Mouse (Mus musculus) gastrocnemius, adult 2 months (tissue): ENCODE data around the gene 4931422A03Rik. TPM values are rescaled to one million over a fixed set of nuclear protein-coding genes. Genes with fewer than 3 reads are reported as not detected.
A peak's percentile ranks its signal among the peaks of the same experiment; 100 is the strongest.
"Not testable (repeated sequence)": the region's sequence is repeated elsewhere in the genome, so short reads cannot be mapped to it uniquely, and the experiment has no call there.

Experiments
- DNase-seq: peaks from one replicate; pipeline ENCODE4 v3.0.0; 2022
- H3K27ac ChIP-seq: fragments of 200-600 bp; 2 replicates; pipeline ENCODE4 v1.8.1; 2022; ENCODE audit warnings: mild to moderate bottlenecking
- H3K4me3 ChIP-seq: fragments of 200-600 bp; 2 replicates; pipeline ENCODE4 v1.8.1; 2022; ENCODE audit warnings: mild to moderate bottlenecking, moderate library complexity
- CTCF ChIP-seq: fragments of 200-600 bp; IDR thresholded peaks from 2 replicates; pipeline ENCODE4 v1.8.1; 2022; ENCODE audit warnings: antibody characterized with exemption, mild to moderate bottlenecking, moderate library complexity
- intact Hi-C: fragments of 180-260 bp; cut with DNase I; formaldehyde crosslinking; loops from one replicate; pipeline ENCODE4 v1.15.1; 2025
- long read RNA-seq, 2 experiments: library from polyadenylated mRNA; stranded (forward); transcript quantifications; one replicate each; pipeline ENCODE4 v2.0.0; 2021
- total RNA-seq, 2 experiments: library from RNA; stranded (reverse); gene quantifications; 2 replicates each; pipeline ENCODE4 v1.2.3; 2021

Gene 4931422A03Rik
- not detected for total RNA-seq
- long read RNA-seq, experiment 1, partial matches to known transcripts = 0 of 1 reads
- long read RNA-seq, experiment 1, other reads (novel, unspliced or antisense) = 1 of 1 reads
- long read RNA-seq, experiment 2, partial matches to known transcripts = 0 of 1 reads
- long read RNA-seq, experiment 2, other reads (novel, unspliced or antisense) = 1 of 1 reads

GRCm38 (mm10) chr2:104028139-104028723, at the start of gene 4931422A03Rik:
Gene 4931422A03Rik (minus strand): TSS chr2:104028361.
- TF ChIP-seq CTCF = no peak
- peak; percentile 65 for DNase-seq
- intact Hi-C loops = loop anchor here (10.0 kb wide), 1 partner anchor 1623 kb away; the partner anchor contains the start of gene Trim44
- Histone ChIP-seq H3K4me3 (peak within 1 kb of the TSS; percentile 90), H3K27ac (peak within 1 kb of the TSS; percentile 95)

- peak; percentile 64 for DNase-seq
- TF ChIP-seq CTCF = no peak
- intact Hi-C loops = no loop called here
- Histone ChIP-seq H3K27ac (peak within 1 kb of the TSS; percentile 66), H3K4me3 (peak within 1 kb of the TSS; percentile 67)
Observed at GRCm38 (mm10) chr2:104069704-104070185, 41.6 kb upstream of the 4931422A03Rik start, which contains the start of gene Cd59b. Gene Cd59b (plus strand): TSS chr2:104069849.

- not testable (repeated sequence) for H3K4me3 ChIP-seq, DNase-seq, H3K27ac ChIP-seq
- intact Hi-C loops = loop anchor here (1.0 kb wide), 1 partner anchor 27 kb away; the partner anchor contains the start of gene Cd59a
Observed at GRCm38 (mm10) chr2:104068450-104068849, 40.3 kb upstream of the 4931422A03Rik start, which contains the start of gene Gm10799. Gene Gm10799 (minus strand): TSS chr2:104068550.

- H3K27ac ChIP-seq, intact Hi-C loops, DNase-seq, H3K4me3 ChIP-seq: not testable (repeated sequence)
Observed at GRCm38 (mm10) chr2:104065526-104065925, 37.4 kb upstream of the 4931422A03Rik start, which contains the start of gene Gm10912. Gene Gm10912 (plus strand): TSS chr2:104065826.

GRCm38 (mm10) chr2:104064152-104064551, 36.0 kb upstream of the 4931422A03Rik start:
- H3K4me3 ChIP-seq = no peak overlapping the region
- intact Hi-C loops = no loop called here
- TF ChIP-seq CTCF = no peak
- H3K27ac ChIP-seq = no peak overlapping the region
- no peak for DNase-seq

- intact Hi-C loops = no loop called here
Observed at GRCm38 (mm10) chr2:104062665-104063064, 34.5 kb upstream of the 4931422A03Rik start.

GRCm38 (mm10) chr2:104060996-104061395, 32.8 kb upstream of the 4931422A03Rik start:
- Histone ChIP-seq H3K4me3 (no peak overlapping the region), H3K27ac (no peak overlapping the region)
- intact Hi-C loops = no loop called here
- no peak for DNase-seq
- no peak for TF ChIP-seq CTCF

More at GRCm38 (mm10) chr2:104062665-104063064, 34.5 kb upstream of the 4931422A03Rik start:
- no peak for DNase-seq
- Histone ChIP-seq H3K27ac (no peak overlapping the region), H3K4me3 (no peak overlapping the region)
- no peak for TF ChIP-seq CTCF

GRCm38 (mm10) chr2:104059786-104060185, 31.6 kb upstream of the 4931422A03Rik start:
- Histone ChIP-seq H3K27ac (no peak overlapping the region), H3K4me3 (no peak overlapping the region)
- TF ChIP-seq CTCF = no peak
- intact Hi-C loops = no loop called here
- DNase-seq = no peak

- intact Hi-C loops = no loop called here
- DNase-seq = no peak
- Histone ChIP-seq H3K27ac (no peak overlapping the region), H3K4me3 (no peak overlapping the region)
- no peak for TF ChIP-seq CTCF
Observed at GRCm38 (mm10) chr2:104058954-104059353, 30.8 kb upstream of the 4931422A03Rik start.

- no peak overlapping the region for H3K4me3 ChIP-seq
- no peak overlapping the region for H3K27ac ChIP-seq
- intact Hi-C loops = no loop called here
- TF ChIP-seq CTCF = no peak
- no peak for DNase-seq
Observed at GRCm38 (mm10) chr2:104058381-104058780, 30.2 kb upstream of the 4931422A03Rik start.

GRCm38 (mm10) chr2:104044479-104045080, 16.4 kb upstream of the 4931422A03Rik start:
- peak; percentile 70 for DNase-seq
- TF ChIP-seq CTCF = no peak
- H3K4me3 ChIP-seq = peak overlapping the region; percentile 22
- peak overlapping the region; percentile 89 for H3K27ac ChIP-seq
- intact Hi-C loops = no loop called here

- intact Hi-C loops = no loop called here
Observed at GRCm38 (mm10) chr2:104043624-104044478, 15.7 kb upstream of the 4931422A03Rik start.

More at GRCm38 (mm10) chr2:104043624-104044478, 15.7 kb upstream of the 4931422A03Rik start:
- TF ChIP-seq CTCF = no peak
- Histone ChIP-seq H3K4me3 (peak overlapping the region; percentile 43), H3K27ac (peak overlapping the region; percentile 89)
- DNase-seq = no peak
